Mouse (Mus musculus): Measurements from ENCODE around the gene Nrxn1.

- no peak for TF ChIP-seq CTCF (IDR thresholded peaks at IDR 0.05; ENCODE audit: insufficient read depth, low read length)
- no peak for TF ChIP-seq POLR2A (IDR thresholded peaks at IDR 0.05; ENCODE audit: borderline replicate concordance, extremely low read depth, low read depth, low read length)
These were observed 471.0 kb downstream of the Nrxn1 start for GRCm38 (mm10) chr17:90621828-90622227.
